Mouse (Mus musculus) CD4-positive naive resting alpha-beta T cell, adult 57 days (primary cell): ENCODE results near the gene Sacm1l. TPM values are rescaled to one million over a fixed set of nuclear protein-coding genes. Genes with fewer than 3 reads are reported as not detected.

ENCODE experiments used
- total RNA-seq: library from RNA; stranded (reverse); gene quantifications from one replicate; pipeline ENCODE4 v1.2.4, GENCODE M21; 2023

The Sacm1l gene
- 27.2 TPM for total RNA-seq

GRCm38 (mm10) chr9:123529392-123530157 lies at the start of gene Sacm1l:
Gene Sacm1l, plus strand, starts transcription at chr9:123529759.

GRCm38 (mm10) chr9:123632281-123632680 lies 102.7 kb downstream of the Sacm1l start, which contains the start of gene Slc6a20b:
Gene Slc6a20b, minus strand, starts transcription at chr9:123632565.

Other genes starting within 250 kb of the Sacm1l start
- 384 TPM for gene Lars2, start 162.8 kb upstream of the Sacm1l start, total RNA-seq
- 85.0 TPM for gene Limd1, start 51.1 kb upstream of the Sacm1l start, total RNA-seq
- not detected for gene Slc6a20b, start 102.8 kb downstream of the Sacm1l start, total RNA-seq
- gene Ccr9, start 148.7 kb downstream of the Sacm1l start, total RNA-seq: 5.8 TPM
- gene Slc6a20a, start 149.1 kb downstream of the Sacm1l start, total RNA-seq: not detected
- 78.5 TPM for gene Lztfl1, start 187.9 kb downstream of the Sacm1l start, total RNA-seq